Mouse (Mus musculus) spleen, adult 2 months (tissue): ENCODE data around the gene Agr3. TPM values are rescaled to one million over a fixed set of nuclear protein-coding genes. Genes with fewer than 3 reads are reported as not detected.

Source experiments
- DNase-seq, 2 experiments: peaks; one replicate each; pipeline versions ENCODE4 v3.0.0 to v3.0.0-alpha.2; 2012 to 2021; ENCODE audit warnings: low spot score in 2 of 2, low read depth in 1 of 2
- H3K27ac ChIP-seq: fragments of 200-500 bp; 2 replicates; pipeline ENCODE4 v1.5.1; 2012; ENCODE audit warnings: low read length, inconsistent platforms; ENCODE audit not compliant: insufficient read depth
- H3K27me3 ChIP-seq: fragments of 200-500 bp; 2 replicates; pipeline ENCODE4 v1.6.1; 2012; ENCODE audit warnings: mild to moderate bottlenecking, moderate library complexity, low read length, inconsistent platforms; ENCODE audit not compliant: control insufficient read depth, insufficient read depth
- H3K36me3 ChIP-seq: fragments of 200-500 bp; 2 replicates; pipeline ENCODE4 v1.6.1; 2012; ENCODE audit warnings: mild to moderate bottlenecking, low read length, inconsistent platforms; ENCODE audit not compliant: control insufficient read depth, insufficient read depth
- H3K4me1 ChIP-seq: fragments of 200-500 bp; 2 replicates; pipeline ENCODE4 v1.6.1; 2011; ENCODE audit warnings: inconsistent platforms; ENCODE audit not compliant: control insufficient read depth, insufficient read depth, insufficient read length
- H3K4me3 ChIP-seq: fragments of 200-500 bp; 2 replicates; pipeline ENCODE4 v1.5.1; 2011; ENCODE audit warnings: mild to moderate bottlenecking, inconsistent platforms; ENCODE audit not compliant: insufficient read depth, insufficient read length; ENCODE audit errors: extremely low read depth
- CTCF ChIP-seq: fragments of 200-500 bp; IDR thresholded peaks from 2 replicates; pipeline ENCODE4 v1.5.1; 2011; ENCODE audit warnings: mild to moderate bottlenecking, inconsistent platforms; ENCODE audit not compliant: insufficient read depth, insufficient read length, insufficient replicate concordance; ENCODE audit errors: extremely low read depth
- POLR2A ChIP-seq: fragments of 200-500 bp; IDR thresholded peaks from 2 replicates; pipeline ENCODE4 v1.6.1; 2011; ENCODE audit warnings: low read depth, low read length, inconsistent platforms
- WGBS: fragments of 180-500 bp; shearing (Covaris S2); methylation state at CpG from one replicate; pipeline ENCODE4 v1.1.7; 2018; 5-methylcytosine and 5-hydroxymethylcytosine counted together
- polyA plus RNA-seq: library from polyadenylated mRNA; depleted of rRNA; stranded (reverse); fragments of >200 nt; gene quantifications from 2 replicates; pipeline ENCODE4 v1.2.3, GENCODE M21; 2012; rRNA removed

The Agr3 gene
- not detected in 2 replicates for polyA plus RNA-seq

DNA sequence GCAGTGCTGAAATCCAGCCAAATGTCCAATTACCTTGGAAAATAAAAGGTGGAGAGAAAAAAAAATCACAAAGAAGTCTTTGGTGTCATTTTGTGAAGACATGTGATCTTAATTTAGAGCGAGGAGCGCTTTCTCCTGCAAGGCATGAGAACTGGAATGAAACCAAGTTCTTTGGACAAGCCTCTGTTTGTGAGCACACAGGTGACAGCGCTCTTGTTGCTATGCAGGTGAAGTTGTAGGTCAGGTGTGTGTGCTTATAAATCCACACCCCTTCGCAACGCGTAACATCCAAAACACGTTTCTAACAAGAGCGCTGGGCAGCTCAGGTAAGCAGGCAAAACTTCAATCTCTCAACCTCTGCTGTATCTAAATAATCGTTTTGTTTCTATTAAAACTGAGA is at the start of gene Agr3:
TSS of gene Agr3 (plus strand) at position 219 of the 400 bp plus-strand sequence.
- H3K27me3 ChIP-seq, result no peaks in the 10 kb centered on the region
- DNase-seq, result no peak
- H3K4me3 ChIP-seq, result no peak within 1 kb of the TSS
- WGBS, result 93% methylated on average over 9 of the region's 9 CpGs
- no peaks in the 10 kb centered on the region for H3K4me1 ChIP-seq
- TF ChIP-seq CTCF, result no peak
- TF ChIP-seq POLR2A, result no peak
- no peaks in the 10 kb centered on the region for H3K36me3 ChIP-seq
- H3K27ac ChIP-seq, result no peak within 1 kb of the TSS

DNA sequence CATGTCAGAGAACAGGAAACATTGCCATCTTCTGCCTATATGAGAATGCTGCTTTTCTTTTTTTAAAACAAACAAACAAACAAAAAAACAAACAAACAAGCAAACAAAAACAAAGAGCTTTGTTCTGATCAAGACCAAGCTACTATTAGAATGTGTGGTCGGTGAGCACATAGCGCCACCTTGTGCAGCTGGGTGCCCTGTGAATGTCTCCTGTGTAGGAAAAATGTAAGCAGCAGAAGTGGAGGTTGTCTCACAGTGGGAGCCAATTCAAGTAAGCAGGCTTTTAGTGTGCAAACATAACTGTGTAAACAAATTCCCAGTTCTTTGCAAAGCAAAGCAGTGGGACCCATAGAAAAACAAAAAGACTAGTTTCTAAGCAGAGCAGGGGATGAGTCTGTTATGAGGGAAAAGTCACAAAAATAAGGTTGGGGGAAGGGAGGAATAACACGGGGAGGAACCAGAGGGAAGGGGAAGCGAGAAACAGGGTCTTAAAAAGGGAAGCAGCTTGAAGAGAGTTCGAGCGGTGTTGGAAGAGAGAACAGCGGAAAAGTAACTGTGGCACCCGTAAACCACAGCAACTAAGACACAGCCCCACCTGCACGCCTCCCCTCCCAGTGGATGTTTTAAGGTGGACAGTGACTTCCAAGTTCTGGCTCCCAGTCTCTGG is 40.4 kb upstream of the Agr3 start:
- no peak overlapping the region for H3K27ac ChIP-seq
- DNase-seq, result no peak
- WGBS, result 16% methylated on average over 9 of the region's 9 CpGs
- H3K36me3 ChIP-seq, result no peaks in the 10 kb centered on the region
- no peaks in the 10 kb centered on the region for H3K27me3 ChIP-seq
- no peak overlapping the region for H3K4me3 ChIP-seq
- no peaks in the 10 kb centered on the region for H3K4me1 ChIP-seq
- TF ChIP-seq CTCF (peak; percentile 21; the same call in 1 of the 2 replicates), POLR2A (no peak)

DNA sequence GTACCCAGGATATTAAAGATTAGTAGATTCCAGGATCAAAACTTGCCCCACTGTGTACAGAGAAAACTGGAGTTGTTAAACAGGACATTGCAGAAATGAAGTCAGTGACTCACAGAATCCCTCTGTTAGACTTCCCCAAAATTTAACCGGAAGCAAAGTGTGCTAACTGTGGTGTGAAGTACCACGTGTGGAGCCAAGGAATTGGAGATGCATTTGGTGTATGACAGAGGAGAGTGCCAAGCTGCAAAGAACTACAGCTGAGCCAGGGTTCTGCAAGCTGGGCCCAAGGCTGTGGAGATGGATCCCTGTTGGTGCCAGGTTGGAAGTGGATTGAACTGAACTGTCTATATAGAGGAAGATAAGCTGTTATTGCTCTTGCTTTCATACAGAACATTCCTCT is 36.0 kb upstream of the Agr3 start:
- TF ChIP-seq CTCF (no peak), POLR2A (no peak)
- Histone ChIP-seq H3K4me3 (no peak overlapping the region), H3K27ac (no peak overlapping the region), H3K27me3 (no peaks in the 10 kb centered on the region), H3K36me3 (no peaks in the 10 kb centered on the region), H3K4me1 (no peaks in the 10 kb centered on the region)
- WGBS, result 11% methylated on average over 2 of the region's 2 CpGs
- DNase-seq, result no peak

DNA sequence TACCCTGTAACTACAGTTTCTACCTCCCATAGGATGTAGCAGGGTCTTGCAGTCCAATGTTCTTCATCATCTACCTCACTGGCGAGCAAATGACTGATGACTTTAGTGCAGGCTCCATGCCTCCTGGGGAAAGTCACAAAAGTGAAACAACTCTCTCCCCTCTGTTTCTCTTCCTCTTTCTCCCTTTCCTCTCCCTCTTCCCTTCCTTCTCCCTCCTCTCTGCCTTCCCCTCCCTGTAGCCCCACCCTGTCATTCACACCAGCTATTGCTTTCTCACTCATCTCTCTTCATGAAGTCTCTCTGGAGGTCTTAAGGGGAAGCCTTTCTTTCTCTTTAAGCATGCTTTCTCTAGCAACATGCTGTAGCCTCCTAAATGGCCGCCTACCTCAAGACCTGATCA is 34.7 kb upstream of the Agr3 start:
- TF ChIP-seq POLR2A, result no peak
- no peak for TF ChIP-seq CTCF
- no peak for DNase-seq
- 71% methylated on average over 2 of the region's 2 CpGs for WGBS
- no peaks in the 10 kb centered on the region for H3K36me3 ChIP-seq
- no peak overlapping the region for H3K27ac ChIP-seq
- H3K27me3 ChIP-seq, result no peaks in the 10 kb centered on the region
- H3K4me1 ChIP-seq, result no peaks in the 10 kb centered on the region
- H3K4me3 ChIP-seq, result no peak overlapping the region

DNA sequence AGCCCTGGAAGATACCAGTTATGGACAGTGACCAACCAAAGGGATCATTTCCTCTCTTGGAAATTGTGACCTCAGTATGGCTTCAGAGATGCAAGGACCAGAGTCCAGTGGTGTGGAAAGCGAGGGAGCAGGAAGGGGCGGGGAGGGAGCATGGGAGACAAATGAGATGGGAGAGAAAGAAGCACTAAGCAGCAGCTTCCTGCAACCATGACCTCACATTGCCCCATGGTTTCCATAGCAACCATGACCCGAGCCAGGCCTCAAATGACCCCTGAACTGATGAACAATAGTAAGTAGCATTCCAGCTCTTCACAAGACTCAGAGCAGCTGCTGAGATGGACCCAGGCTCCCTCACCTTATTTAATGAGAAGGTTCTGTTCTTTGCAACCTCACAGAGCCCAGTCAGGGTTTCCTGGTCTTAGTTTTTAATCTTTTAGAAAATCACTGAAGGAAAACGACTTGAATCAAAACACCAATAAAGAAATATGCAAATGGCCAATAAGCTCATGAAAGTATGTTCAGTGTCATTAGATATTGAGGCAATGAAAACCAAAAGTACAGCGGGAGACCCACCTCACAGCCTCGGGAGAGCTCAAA is 31.0 kb upstream of the Agr3 start:
- WGBS, result 71% methylated on average over 6 of the region's 6 CpGs
- Histone ChIP-seq H3K27ac (no peak overlapping the region), H3K4me3 (no peak overlapping the region), H3K27me3 (no peaks in the 10 kb centered on the region), H3K4me1 (no peaks in the 10 kb centered on the region), H3K36me3 (no peaks in the 10 kb centered on the region)
- no peak for TF ChIP-seq CTCF
- no peak for TF ChIP-seq POLR2A
- DNase-seq, result no peak

DNA sequence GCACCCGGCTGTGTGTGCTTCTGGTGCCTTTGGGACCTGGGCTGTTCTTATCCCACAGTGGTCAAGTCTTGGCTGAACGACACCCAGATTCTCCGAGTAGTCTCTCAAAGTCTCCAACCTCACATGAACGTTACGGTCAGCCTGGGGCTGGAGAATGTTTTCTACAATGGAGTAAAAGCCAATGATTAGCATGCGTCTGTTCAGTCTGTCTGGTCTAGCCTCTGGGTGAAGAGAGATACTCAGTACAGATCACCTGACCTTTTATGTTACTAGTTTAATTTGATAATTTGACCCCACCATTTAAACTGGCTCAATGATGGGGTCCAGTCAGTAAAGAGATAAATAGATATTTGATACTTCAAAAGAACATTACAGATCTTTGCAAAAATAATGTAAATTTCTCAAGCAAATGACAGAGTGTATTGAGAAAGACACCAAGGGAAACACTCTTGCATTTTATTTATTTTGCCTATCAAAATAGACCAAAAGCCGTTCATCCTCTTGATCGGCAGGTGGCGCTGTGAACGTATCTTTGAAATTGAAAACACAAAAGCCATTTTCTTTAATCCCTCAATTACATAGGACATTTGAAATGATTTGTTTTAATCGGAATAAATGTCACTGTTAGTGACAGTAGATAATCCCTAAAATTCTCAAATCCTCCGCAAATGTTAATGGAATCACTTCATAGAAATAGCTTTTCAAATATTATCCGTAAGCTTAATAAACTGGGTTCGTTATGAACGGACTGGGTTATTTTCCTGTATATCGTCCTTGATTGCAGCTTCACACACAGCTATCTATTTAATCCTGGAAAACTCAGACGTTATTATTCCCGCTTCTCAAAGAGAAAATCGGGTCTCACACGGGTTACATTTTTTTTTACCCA is 29.3 kb upstream of the Agr3 start:
- no peaks in the 10 kb centered on the region for H3K36me3 ChIP-seq
- no peak overlapping the region; the same call in 1 of the 2 replicates for H3K4me3 ChIP-seq
- H3K27ac ChIP-seq, result no peak overlapping the region
- DNase-seq, result peak; percentile 21 to 36
- H3K27me3 ChIP-seq, result no peaks in the 10 kb centered on the region
- WGBS, result 36% methylated on average over 20 of the region's 20 CpGs
- H3K4me1 ChIP-seq, result no peaks in the 10 kb centered on the region
- no peak for TF ChIP-seq CTCF
- TF ChIP-seq POLR2A, result no peak
